Mouse (Mus musculus) small intestine, adult 2 months (tissue): ENCODE measurements around the gene Wnk2.

ENCODE experiments used
- CTCF ChIP-seq: fragments of 200-500 bp; IDR thresholded peaks from 2 replicates; pipeline ENCODE4 v1.5.1; 2012; ENCODE audit warnings: low read depth, mild to moderate bottlenecking, control low read depth, inconsistent platforms, low read length, moderate library complexity, mixed read lengths; ENCODE audit not compliant: insufficient replicate concordance, insufficient read length; ENCODE audit errors: extremely low read depth
- POLR2A ChIP-seq: fragments of 200-500 bp; IDR thresholded peaks from 2 replicates; pipeline ENCODE4 v1.6.1; 2012; ENCODE audit warnings: low read depth, mild to moderate bottlenecking, control low read depth, inconsistent platforms, low read length, moderate library complexity

GRCm38 (mm10) chr13:49147007-49147857 lies 582 bp downstream of the Wnk2 start:
- TF ChIP-seq POLR2A (no peak), CTCF (no peak)
